Mouse (Mus musculus) brain, embryonic 14.5 days (tissue): Measurements from ENCODE around the gene Serpinb9d. TPM values are rescaled to one million over a fixed set of nuclear protein-coding genes. Genes with fewer than 3 reads are reported as not detected.
"Not testable (repeated sequence)": the region's sequence is repeated elsewhere in the genome, so short reads cannot be mapped to it uniquely, and the experiment has no call there.

ENCODE experiments used
- DNase-seq: peaks from one replicate; pipeline ENCODE4 v3.0.0-alpha.2; 2011; ENCODE audit warnings: low read depth
- CTCF ChIP-seq: fragments of 200-500 bp; IDR thresholded peaks from 2 replicates; pipeline ENCODE4 v1.5.1; 2012; ENCODE audit warnings: inconsistent platforms, mild to moderate bottlenecking, moderate library complexity, borderline replicate concordance; ENCODE audit not compliant: insufficient read depth, insufficient read length; ENCODE audit errors: extremely low read depth
- POLR2A ChIP-seq: fragments of 200-500 bp; IDR thresholded peaks from 2 replicates; pipeline ENCODE4 v1.6.1; 2012; ENCODE audit warnings: mild to moderate bottlenecking, inconsistent platforms, borderline replicate concordance; ENCODE audit not compliant: poor library complexity, insufficient read depth, insufficient read length, severe bottlenecking; ENCODE audit errors: extremely low read depth
- polyA plus RNA-seq: library from polyadenylated mRNA; depleted of rRNA; stranded (reverse); fragments of >200 nt; gene quantifications from 2 replicates; pipeline ENCODE4 v1.2.3, GENCODE M21; 2012; rRNA removed

The Serpinb9d gene
- polyA plus RNA-seq = not detected in 2 replicates

DNA sequence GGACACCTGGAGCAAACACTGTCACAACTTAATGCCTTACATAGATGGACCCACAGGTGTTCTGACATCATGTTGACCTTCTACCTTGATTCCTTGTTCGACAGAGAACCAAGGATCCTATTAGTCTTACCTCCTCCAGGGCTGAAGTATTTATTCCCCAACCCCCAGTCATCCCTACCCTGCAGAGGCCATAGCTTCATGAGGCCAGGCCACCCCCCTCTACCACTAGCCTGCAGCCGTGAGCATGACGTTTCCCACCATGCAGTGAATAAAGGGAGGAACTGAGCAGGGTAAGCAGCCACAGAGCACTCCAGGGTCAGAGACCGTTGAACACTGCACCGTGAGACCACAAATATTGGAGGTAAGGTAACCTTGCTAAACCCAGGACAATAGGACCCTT, at the start of gene Serpinb9d:
Serpinb9d (plus strand) TSS at position 301 of the 400 bp plus-strand sequence.
- no peak for DNase-seq
- no peak for TF ChIP-seq CTCF
- no peak for TF ChIP-seq POLR2A

DNA sequence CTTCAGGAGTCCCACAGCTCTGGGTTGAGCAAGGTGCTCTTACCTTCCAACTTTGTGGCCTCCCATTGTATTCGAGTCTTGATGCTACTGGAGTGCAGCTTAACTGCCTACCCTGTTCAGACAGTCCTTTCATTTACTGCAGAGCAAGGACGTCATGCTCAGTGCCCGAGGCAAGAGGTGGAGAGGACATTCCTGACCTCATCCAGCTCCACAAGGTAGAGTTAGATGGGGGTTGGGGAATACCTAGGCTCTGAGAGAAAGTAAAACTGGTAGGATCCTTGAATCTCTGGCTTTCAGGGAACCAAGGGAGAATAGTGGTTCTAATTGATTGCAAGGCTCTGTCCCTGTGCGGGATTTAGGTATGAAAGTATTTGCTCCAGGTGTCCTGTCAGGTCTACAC, 33.1 kb upstream of the Serpinb9d start, which contains the start of gene Serpinb9c:
Serpinb9c (minus strand) TSS at position 101 of the 400 bp plus-strand sequence.
- TF ChIP-seq POLR2A = no peak
- no peak for TF ChIP-seq CTCF
- no peak for DNase-seq

DNA sequence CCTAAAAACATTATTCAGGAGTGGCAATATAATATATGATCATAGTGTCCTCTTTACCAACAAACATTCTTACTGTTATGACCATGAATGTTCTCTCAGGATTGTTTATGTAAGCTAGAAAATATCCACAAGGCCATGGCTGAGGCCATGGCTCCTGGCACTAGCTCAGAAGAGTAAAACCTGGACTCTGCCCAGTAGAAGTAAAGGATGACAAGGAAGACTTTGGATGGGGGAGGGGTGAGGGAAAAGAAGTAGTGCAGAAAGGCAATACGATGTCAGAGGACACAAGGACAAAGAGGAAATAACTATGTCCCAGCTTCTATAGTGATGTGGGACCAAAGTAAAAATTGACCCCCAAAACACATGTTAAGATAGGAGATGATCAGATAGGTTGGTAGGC, 2.3 kb upstream of the Serpinb9d start:
- DNase-seq = not testable (repeated sequence)

DNA sequence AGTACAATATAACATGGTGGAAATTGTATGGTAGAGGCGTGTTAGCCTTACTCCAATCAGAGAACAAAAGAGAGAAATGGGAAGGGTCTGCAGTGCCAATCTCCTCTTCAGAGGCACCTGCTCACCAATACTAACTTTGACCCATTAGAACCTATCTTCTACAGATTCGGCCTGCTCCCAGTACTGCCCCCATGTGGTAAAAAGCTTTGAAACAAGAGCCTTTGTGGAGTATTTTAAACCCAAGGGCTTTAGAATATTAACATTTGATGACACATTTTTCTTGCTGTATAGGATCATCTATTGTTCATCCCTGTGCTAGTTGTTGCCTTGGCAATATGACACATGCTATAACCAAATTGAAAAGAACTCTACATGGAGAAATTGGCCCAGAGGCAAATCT, 7.0 kb downstream of the Serpinb9d start:
- DNase-seq = no peak
- TF ChIP-seq CTCF = no peak
- TF ChIP-seq POLR2A = no peak

DNA sequence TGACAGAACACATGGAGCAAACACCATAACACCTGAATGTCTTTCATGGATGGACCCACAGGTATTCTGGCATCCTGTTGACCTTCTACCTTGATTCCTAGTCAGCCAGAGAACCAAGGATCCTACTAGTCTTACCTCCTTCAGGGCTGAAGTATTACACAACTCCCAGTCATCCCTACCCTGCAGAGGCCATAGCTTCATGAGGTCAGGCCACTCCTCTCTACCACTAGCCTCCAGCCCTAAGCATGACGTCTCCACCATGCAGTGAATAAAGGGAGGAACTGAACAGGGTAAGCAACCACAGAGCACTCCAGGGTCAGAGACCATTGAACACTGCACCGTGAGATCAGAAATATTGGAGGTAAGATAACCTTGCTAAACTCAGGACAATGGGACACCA, 56.6 kb downstream of the Serpinb9d start, which contains the start of gene Serpinb9e:
Serpinb9e (plus strand) TSS at position 301 of the 400 bp plus-strand sequence.
- not testable (repeated sequence) for DNase-seq

Other genes starting within 250 kb of the Serpinb9d start
- 0.95 and 1.4 TPM in 2 replicates for gene Serpinb6b, start 227.8 kb upstream of the Serpinb9d start, polyA plus RNA-seq
- 0.62 and 0.89 TPM in 2 replicates for gene Serpinb9, start 189.7 kb upstream of the Serpinb9d start, polyA plus RNA-seq
- 0.14 and 0.15 TPM in 2 replicates for gene Serpinb9b, start 165.5 kb upstream of the Serpinb9d start, polyA plus RNA-seq
- gene Serpinb1b, start 114.4 kb upstream of the Serpinb9d start, polyA plus RNA-seq = 0.98 and 3.3 TPM in 2 replicates
- not detected in 2 replicates for gene Serpinb9c, start 33.2 kb upstream of the Serpinb9d start, polyA plus RNA-seq
- gene Serpinb9e, start 56.7 kb downstream of the Serpinb9d start, polyA plus RNA-seq = 0.10 TPM in 1 of 2 replicates, not detected in the other
- not detected in 2 replicates for gene Serpinb9f, start 131.1 kb downstream of the Serpinb9d start, polyA plus RNA-seq
- not detected in 2 replicates for gene Gm11397, start 202.8 kb downstream of the Serpinb9d start, polyA plus RNA-seq